Mouse (Mus musculus): ENCODE results near the gene Plk1. TPM values are rescaled to one million over a fixed set of nuclear protein-coding genes. Genes with fewer than 3 reads are reported as not detected.

Plk1 gene
- total RNA-seq (2017): 0.49 and 0.81 TPM in 2 replicates

DNA sequence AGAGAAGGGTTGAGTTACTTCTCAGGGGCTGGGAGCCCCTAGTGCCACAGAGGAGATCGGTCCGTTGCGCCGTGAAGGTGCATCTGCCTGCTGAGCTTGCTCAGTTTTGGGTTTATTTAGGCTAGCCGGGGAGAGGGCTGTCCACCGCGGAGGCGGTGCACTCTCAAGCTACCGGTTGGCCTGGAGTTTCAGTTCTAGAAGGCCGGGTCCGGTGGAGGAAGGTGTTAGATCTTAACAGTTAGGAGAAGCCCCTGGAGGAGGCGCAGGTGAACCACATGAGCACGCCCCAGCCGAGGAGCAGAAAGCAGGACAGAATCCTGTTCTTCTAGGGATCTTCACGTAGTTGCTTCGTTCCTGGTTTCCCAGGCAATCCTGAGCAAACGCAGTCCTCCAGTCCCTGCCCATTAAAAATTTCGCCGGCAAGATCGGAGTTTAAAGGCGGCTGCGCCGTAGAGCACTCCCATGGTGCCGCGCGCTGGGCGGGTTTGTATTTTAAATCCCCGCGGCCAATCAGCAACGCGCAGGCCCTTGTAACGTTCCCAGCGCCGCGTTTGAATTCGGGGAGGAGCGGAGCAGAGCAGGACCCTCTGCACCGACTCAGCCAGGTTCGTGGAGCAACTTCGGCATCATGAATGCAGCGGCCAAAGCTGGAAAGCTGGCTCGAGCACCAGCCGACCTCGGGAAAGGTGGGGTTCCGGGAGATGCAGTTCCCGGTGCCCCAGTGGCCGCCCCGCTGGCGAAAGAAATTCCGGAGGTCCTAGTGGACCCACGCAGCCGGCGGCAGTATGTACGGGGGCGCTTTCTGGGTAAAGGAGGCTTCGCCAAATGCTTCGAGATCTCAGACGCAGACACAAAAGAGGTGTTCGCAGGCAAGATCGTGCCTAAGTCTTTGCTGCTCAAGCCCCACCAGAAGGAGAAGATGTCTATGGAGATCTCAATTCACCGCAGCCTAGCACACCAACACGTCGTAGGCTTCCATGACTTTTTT, at the start of gene Plk1:
Gene Plk1 (plus strand): TSS at position 525 of the 988 bp plus-strand sequence.
- ATAC-seq (ENCODE audit: extremely low read depth, insufficient number of reproducible peaks, low FRiP score, poor library complexity, severe bottlenecking): peak; percentile 65; the same call in 1 of the 2 replicates

DNA sequence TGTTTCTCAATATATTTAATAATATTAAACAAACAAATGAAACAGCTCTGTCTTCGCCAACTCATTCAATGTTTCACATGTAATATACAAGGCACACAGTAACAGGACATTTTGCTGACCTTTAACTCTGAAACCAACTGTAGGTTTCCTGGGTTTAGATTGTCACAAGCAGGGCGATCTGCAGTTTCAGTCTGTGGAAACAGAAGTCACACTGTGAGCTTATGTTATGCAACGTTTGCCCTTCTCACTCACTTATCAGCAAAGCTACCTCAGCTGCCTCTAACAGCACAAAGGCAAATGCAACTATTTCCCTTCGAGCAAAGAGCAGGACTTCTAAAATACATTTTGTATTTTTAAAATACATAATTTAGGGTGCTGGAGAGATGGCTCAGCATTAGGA, 35.7 kb upstream of the Plk1 start:
- ATAC-seq (ENCODE audit: extremely low read depth, insufficient number of reproducible peaks, low FRiP score, poor library complexity, severe bottlenecking): no peak

DNA sequence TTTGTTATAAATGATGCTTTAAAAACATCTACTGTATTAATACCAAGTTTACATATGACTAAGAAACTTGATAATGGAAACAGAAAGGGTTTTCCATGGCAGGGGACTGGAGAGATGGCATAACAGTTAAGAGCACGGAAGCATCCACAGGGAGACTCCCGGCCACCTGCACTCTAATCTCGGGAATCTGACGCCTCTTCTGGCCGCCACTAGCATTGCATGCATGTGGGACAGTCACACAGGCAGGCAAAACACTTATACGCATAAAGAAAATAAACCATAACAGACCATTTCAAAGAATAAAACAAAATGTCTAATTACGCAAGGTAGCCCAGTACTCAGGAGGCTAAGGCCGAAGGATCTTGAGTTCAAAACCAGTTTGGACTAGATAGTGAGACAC, 33.6 kb upstream of the Plk1 start:
- no peak for ATAC-seq (ENCODE audit: extremely low read depth, insufficient number of reproducible peaks, low FRiP score, poor library complexity, severe bottlenecking)

DNA sequence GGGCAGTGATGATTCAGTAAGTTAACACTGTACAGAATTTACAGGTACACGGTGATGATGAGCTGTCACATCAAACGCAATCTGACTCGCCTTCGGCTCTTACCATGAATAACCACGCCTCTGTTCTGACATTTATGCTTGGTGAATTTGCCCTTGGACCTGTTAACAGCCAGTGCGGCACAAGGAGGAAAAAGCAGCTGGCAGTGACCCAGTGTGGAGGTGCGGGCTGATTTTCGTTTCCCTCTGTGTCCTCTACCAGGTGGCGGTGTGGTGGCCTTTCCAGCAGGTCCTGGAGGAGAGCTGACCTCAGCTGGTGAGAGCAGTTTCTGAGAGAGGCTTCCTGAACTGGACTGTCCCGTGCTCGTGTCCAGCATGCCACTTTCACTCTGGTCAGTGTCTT, 32.3 kb upstream of the Plk1 start:
- no peak for ATAC-seq (ENCODE audit: extremely low read depth, insufficient number of reproducible peaks, low FRiP score, poor library complexity, severe bottlenecking)

DNA sequence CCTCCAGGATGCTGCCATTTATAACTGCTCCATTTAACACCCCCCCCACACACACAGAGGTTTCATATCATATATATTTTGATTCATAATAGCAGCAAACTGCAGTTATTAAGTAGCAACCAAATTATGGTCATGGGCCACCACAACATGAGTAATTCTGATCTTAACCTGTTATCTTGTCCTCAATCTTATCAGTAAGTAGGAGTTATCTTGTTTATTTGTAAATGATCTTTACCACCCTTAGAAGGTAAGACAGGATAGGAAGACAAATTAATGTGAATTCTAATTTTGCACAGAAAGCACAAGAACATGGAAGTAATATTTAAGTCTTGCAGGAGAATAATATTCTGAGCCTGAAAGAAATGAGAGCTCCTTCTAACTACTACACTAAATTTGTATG, 27.4 kb upstream of the Plk1 start:
- no peak for ATAC-seq (ENCODE audit: extremely low read depth, insufficient number of reproducible peaks, low FRiP score, poor library complexity, severe bottlenecking)

DNA sequence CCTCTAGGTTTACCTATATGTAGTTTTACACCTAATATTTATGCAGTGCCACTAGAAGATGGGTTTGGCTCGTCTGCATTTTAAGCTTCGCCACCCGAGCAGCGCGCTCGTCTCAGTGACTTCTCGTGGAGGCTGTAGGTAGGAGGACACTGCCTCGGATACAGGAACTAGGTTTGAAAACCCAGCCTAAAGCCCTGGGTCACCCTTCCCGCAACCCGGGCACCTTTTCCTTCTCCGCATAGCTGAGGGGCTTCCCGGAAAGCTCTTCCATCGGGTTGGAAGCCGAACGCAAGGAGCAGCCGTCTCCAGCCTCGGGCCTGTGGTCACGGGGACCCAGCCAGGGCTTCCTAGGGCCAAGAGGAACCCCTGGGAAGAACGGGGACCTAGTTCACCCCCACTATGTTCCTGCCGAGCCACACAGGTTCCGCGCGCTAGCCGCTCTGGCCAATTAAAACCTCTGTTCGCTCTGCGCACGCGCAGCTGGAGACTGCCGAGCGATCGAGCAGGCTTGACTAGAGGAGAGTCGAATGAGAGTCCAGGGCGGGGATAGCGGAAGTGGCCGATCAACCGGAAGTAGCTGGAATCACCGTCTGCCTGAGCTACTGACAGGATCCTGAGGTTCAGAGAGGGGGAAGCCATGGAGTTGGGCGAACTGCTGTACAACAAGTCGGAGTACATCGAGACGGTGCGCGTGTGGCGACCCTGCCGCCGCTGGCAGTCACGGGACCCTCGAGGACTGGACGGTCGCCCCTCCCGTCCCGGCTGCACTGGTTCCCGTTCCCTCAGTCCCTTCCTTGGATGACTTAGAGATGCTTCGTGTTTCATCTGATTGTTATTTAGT, 26.5 kb upstream of the Plk1 start, which contains the start of the genes Palb2 and Dctn5:
Gene Palb2 (minus strand): TSS at position 489 of the 841 bp plus-strand sequence.
Gene Dctn5 (plus strand): TSS at position 545 of the 841 bp plus-strand sequence.
- peak; percentile 98 for ATAC-seq (ENCODE audit: extremely low read depth, insufficient number of reproducible peaks, low FRiP score, poor library complexity, severe bottlenecking)

DNA sequence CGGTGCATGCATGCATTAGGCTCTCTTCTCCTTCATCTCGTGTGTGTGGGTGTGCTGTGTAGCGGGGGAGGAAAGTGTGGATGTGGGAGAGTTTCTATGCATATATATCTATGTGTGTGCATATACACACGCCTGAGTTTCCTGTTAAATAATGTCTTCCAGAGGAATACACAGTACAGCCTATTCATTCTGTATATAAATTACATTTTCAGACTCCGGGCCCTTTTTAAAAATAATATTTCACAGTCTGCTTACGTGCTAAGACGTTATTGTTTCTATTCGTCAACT, 26.0 kb upstream of the Plk1 start:
- no peak for ATAC-seq (ENCODE audit: extremely low read depth, insufficient number of reproducible peaks, low FRiP score, poor library complexity, severe bottlenecking)

DNA sequence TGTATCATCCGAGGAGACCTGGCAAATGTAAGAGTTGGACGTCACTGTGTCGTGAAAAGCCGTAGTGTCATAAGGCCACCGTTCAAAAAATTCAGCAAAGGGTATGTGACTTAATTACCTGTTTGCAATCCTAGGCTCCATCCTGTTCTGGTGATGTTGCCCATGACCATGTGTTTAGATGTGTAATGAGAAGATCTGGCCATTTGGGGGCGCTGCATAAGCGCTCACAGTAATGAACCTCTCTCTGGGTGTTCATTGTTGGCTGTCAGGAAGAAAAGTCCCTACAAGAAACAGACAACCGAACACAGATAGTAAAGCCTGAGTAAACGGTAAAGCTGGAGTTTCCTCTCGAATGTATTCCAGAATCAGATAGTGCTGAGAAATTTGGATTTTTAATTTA, 24.2 kb upstream of the Plk1 start:
- ATAC-seq (ENCODE audit: extremely low read depth, insufficient number of reproducible peaks, low FRiP score, poor library complexity, severe bottlenecking): no peak

DNA sequence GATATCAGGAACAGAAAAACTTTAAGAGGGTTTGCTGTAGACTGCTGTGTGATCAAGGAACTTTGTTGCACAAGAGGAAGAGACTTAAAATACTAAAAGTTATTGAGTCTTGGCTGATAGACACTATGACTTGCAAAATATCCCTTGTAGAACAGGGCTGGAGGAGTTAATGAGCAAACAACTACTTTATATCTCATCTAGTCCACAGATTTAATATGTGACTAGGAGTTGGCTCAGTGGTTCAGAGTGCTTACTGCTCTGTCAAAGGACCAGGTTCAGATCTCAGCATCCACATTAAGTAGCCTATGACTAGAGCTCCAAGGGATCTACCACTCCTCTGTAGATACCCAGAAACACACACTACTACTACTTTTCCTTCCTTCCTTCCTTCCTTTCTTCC, 22.2 kb upstream of the Plk1 start:
- ATAC-seq (ENCODE audit: extremely low read depth, insufficient number of reproducible peaks, low FRiP score, poor library complexity, severe bottlenecking): no peak

DNA sequence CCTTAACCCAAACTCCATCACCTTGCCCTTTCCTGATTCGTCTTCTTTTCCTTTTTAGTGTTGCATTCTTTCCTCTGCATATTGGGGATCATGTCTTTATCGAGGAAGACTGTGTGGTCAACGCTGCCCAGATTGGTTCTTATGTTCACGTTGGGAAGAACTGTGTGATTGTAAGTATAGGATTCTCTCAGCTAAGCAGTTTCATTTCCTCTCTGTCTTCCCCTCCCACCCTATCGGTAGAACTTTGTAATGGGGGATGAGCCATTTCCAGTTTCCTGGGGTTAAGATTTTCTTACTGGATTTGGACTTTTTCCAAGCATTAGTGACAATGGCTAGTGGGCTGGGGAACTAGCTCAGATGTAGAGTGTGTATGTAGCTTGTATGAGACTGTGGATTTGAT, 21.0 kb upstream of the Plk1 start:
- ATAC-seq (ENCODE audit: extremely low read depth, insufficient number of reproducible peaks, low FRiP score, poor library complexity, severe bottlenecking): no peak

DNA sequence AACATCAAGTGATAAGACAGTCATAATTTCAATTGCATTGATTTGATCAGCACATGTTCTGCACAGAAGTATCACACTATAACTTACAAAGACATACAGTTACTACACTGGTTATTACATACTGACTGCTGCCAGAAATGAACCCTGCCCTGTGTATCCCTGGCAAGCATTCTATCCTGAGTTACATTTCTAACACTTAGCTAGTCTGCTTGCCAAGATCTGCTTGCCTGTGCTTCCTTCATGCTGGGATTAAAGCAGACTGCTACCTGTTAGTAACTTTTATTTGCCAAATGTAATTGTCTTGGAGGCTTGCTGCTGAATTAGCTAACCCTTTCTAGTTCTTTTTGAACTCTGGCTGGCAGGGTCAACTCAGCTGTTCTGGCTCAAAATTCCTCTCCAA, 18.2 kb upstream of the Plk1 start:
- no peak for ATAC-seq (ENCODE audit: extremely low read depth, insufficient number of reproducible peaks, low FRiP score, poor library complexity, severe bottlenecking)

DNA sequence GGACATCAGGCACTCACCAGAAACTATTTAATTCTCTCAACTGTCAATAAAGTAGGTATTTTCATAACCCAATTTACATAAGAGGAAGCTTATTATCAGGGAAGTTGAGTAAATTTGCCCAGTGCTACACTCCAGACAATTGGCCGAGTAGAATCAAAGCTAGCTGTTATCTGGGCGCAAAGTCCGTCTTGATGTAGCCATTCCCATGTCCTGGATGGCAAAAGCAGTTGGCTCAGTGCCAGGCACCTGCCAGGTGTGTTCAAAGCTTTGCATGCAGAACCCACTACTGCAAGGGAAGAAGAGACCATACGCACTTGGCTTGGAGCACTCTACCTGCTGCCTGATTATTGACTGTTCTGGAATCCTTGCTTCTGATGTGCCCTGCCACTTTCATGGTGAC, 6.8 kb upstream of the Plk1 start:
- ATAC-seq (ENCODE audit: extremely low read depth, insufficient number of reproducible peaks, low FRiP score, poor library complexity, severe bottlenecking): no peak

DNA sequence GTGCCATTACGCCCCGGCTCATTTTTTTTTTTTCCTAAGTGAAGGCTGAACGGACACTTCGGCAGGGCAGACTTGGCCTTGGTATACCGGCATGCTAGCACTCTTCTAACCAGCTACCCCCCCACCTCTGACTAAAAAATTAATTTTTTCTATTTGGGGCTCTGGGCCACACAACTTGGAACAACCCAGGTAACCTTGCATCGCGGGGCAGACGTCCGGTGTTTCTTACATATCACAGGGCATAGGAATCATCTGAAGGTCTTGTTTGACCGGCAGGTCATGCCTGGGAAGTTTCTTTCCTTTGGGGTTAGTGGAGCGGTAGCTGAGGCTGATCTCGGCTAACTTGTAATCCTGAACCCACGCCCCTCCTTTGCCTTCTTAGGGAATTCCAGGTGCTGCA, 751 bp upstream of the Plk1 start:
- ATAC-seq (ENCODE audit: extremely low read depth, insufficient number of reproducible peaks, low FRiP score, poor library complexity, severe bottlenecking): no peak

DNA sequence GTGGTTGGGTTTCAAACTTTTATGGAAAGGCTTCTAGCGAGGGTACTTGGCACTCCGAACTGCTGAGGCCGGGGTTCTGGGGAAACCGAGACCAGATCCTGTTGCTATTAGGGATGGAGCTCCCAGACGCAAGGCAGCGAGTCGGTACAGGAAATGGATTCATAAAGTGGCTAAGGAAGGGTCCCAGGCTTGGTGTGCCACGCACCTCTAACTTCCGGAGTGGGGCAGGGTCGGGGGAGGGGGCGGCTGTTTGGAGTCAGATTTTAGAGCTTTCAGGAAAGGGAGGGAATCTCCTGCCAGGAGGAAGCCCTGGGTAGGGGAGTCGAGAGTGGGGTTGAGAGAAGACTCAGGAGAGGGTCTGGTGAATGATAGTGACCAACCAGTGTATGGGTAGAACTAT, 798 bp downstream of the Plk1 start:
- no peak for ATAC-seq (ENCODE audit: extremely low read depth, insufficient number of reproducible peaks, low FRiP score, poor library complexity, severe bottlenecking)

DNA sequence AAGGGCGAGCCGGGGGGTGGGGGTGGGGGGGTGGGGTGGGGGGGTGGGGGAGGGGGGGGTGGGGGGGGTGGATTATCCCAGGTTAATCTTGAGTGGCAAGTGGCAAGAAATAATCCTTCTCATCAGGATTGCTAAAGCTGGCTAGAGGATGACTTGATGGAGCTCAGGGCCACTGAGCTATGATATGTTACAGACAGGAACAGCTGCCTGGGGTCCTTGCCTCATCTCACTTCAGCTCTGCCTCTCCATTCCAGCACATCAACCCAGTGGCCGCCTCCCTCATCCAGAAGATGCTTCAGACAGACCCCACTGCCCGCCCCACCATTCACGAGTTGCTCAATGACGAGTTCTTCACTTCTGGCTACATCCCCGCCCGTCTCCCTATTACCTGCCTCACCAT, 4.5 kb downstream of the Plk1 start:
- no peak for ATAC-seq (ENCODE audit: extremely low read depth, insufficient number of reproducible peaks, low FRiP score, poor library complexity, severe bottlenecking)

DNA sequence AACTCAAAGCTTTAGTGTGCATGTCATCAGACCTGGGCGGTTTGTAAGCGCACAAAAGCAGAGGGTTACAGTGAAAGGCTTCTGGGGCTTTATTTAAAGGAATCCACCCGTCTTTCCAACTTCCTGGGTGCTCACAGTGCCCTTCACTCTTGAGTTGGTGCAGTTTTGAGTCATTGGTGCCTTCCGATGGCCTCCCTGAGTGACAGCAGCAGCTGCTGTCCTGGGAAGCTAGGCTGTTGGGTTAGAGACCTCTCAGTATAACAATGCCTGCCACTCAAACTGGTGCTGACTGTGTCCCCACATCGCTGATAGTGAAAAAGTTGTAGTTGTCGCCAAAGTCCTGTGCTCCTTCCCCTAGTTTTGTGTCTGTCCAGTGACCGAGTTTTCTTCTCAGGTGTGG, 8.0 kb downstream of the Plk1 start:
- ATAC-seq (ENCODE audit: extremely low read depth, insufficient number of reproducible peaks, low FRiP score, poor library complexity, severe bottlenecking): no peak

DNA sequence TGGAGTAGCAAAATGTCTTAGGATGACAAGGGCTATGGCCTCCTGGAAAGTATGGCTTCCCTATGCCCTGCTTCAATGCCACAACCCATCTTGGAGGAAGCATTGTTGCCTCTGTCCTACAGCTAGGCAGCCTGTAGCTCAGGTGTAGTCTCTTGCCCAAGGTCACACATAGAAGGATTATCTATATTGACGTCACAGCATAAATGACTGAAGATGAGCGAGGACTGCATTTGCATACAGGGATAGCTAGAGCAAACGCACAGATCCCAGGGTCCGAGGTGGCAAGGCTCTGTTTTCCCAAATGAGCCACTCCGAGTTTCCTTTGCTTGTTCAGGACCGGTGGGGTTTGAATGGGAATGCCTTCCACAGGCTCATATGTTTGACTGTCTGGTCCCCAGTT, 11.5 kb downstream of the Plk1 start:
- no peak for ATAC-seq (ENCODE audit: extremely low read depth, insufficient number of reproducible peaks, low FRiP score, poor library complexity, severe bottlenecking)

DNA sequence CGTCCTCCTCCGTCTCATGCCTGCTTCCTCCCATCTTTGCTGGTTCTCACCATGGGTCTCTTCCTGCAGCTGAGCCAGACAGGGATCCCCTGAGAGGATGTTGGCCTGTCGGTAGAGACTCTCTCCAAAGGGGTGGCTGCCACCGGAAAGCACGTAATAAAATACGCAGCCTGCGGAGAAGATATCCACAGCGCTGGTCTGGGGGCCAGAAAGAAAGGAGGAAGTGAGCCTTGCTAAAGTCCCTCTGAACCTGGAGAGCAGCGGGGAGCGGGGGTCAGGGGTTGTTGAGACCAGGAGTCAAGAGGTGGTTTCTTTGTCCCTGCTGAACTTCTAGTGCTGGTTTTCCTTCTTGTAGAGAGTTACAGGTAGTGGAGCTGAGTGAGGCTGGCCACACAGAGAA, 12.4 kb downstream of the Plk1 start:
- no peak for ATAC-seq (ENCODE audit: extremely low read depth, insufficient number of reproducible peaks, low FRiP score, poor library complexity, severe bottlenecking)

DNA sequence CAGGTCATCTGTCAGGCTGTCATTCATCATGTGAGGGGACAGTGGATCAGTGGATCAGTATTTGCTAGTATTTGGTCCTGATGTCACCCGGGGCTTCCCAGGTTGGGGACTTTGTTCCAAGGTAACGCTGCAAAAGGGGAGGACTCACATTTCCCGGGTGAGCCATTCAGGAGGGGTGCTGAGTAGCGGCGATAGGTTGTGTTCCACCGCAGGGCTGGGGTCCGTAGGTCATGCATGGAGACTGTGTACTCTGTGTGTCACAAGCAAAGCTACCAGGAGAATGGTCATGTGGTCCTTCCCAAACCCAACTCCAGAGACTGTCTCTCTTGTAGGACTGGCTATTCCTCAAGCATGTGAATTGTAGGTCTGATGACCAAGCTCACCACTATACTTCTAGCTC, 21.5 kb downstream of the Plk1 start:
- no peak for ATAC-seq (ENCODE audit: extremely low read depth, insufficient number of reproducible peaks, low FRiP score, poor library complexity, severe bottlenecking)

DNA sequence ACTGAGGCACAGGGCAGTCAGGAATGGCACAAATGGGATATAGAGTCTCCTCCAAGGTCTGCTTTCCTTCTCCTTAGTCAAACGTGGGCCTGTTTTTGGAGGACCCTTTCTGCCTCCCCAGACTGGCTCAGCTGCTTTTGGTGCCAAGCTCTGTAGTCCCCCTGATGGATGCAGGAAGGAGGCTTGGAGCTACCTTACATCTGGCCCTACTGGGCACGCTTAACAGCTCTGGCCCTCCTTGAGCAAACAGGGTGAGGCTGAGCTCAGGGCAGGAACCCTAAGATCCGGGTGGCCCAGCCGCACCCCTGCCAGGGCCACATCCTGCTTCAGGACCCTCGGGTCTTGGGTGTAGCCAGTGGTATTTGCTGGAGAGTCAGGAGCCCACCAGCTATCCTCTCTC, 25.3 kb downstream of the Plk1 start:
- ATAC-seq (ENCODE audit: extremely low read depth, insufficient number of reproducible peaks, low FRiP score, poor library complexity, severe bottlenecking): no peak
